Mouse (Mus musculus): ENCODE data around the gene Fcgrt.

- no peak for TF ChIP-seq CTCF (IDR thresholded peaks at IDR 0.05; ENCODE audit: insufficient read depth, low read length)
- no peak for TF ChIP-seq POLR2A (IDR thresholded peaks at IDR 0.05; ENCODE audit: borderline replicate concordance, extremely low read depth, low read depth, low read length)
These were observed 37.7 kb upstream of the Fcgrt start for GRCm38 (mm10) chr7:45141319-45141718.
